Mouse (Mus musculus) central nervous system, embryonic 11.5 days (tissue): Measurements from ENCODE around the gene Fancc. TPM values are rescaled to one million over a fixed set of nuclear protein-coding genes. Genes with fewer than 3 reads are reported as not detected.

Experiments
- polyA plus RNA-seq: library from polyadenylated mRNA; depleted of rRNA; stranded (reverse); fragments of >200 nt; gene quantifications from 2 replicates; pipeline ENCODE4 v1.2.3, GENCODE M21; 2012; rRNA removed

The Fancc gene
- polyA plus RNA-seq, result 21.5 and 24.7 TPM in 2 replicates

DNA sequence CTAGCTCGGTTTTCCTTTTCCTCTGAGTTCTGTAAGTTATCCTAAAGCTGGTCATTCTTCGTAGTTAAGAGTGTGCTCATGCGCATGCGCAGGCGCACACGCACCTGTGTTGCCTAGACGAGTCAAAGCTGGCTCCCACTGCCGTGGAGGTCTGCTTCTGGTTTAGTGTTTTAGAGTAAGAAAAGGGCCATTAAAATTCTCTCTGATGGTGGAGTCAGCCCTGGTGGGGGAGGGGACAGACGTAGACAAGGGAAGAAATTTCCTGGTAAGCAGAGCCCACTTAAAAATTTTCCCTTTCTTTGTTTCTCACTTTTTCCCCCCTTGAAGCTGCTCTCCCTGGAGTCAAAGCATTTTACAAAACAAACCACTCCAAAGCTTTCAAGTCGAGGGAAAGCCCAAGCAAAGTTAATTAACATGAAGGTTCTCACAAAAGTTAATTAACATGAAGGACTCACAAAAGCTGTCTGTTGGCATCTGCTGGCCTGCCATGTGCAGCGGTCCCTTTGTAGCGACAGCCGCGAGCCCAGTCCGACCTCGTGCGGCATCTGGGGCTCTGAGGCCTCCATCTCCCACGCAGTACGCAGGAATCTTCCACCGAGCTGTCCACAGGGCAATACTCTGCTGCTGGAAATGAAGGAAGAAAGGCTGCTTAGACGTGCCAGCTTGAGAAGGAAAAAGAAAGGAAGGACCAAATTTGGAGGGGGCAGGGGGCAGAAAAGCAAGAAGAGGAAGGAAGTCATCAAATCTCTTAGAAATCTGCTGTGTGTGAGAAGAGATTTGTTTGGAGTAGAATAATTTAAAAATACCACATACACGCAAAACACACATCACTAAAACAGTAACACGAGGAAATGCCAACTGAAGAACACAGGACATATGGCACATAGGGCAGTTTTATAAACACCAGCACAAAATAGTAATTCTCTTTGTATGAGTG lies at the start of gene Fancc:
Fancc (minus strand) TSS at position 633 of the 937 bp plus-strand sequence.

Other genes starting within 250 kb of the Fancc start
- 22.4 and 36.1 TPM in 2 replicates for gene Ptch1, start 76.3 kb upstream of the Fancc start, polyA plus RNA-seq